Mouse (Mus musculus) erythroblast, embryonic 14.5 days (primary cell): ENCODE measurements around the gene Ddi2. TPM values are rescaled to one million over a fixed set of nuclear protein-coding genes. Genes with fewer than 3 reads are reported as not detected.
A peak's percentile ranks its signal among the peaks of the same experiment; 100 is the strongest.

ENCODE experiments used
- H3K27me3 ChIP-seq: 2 replicates; pipeline ENCODE4 v1.6.1; 2012; ENCODE audit warnings: inconsistent platforms; ENCODE audit not compliant: control insufficient read depth
- H3K36me3 ChIP-seq: 2 replicates; pipeline ENCODE4 v1.6.1; 2012; ENCODE audit warnings: mild to moderate bottlenecking, inconsistent platforms; ENCODE audit not compliant: control insufficient read depth
- H3K4me1 ChIP-seq: 2 replicates; pipeline ENCODE4 v1.6.1; 2012; ENCODE audit warnings: inconsistent platforms; ENCODE audit not compliant: control insufficient read depth
- H3K4me3 ChIP-seq: replicated peaks from 2 replicates; pipeline ENCODE3; 2012; ENCODE audit warnings: moderate library complexity, mild to moderate bottlenecking, inconsistent platforms
- H3K9me3 ChIP-seq: 2 replicates; pipeline ENCODE4 v1.6.1; 2012; ENCODE audit warnings: low read length, inconsistent platforms, mixed read lengths; ENCODE audit not compliant: control insufficient read depth
- GATA1 ChIP-seq: IDR thresholded peaks from 2 replicates; pipeline ENCODE4 v1.6.1; 2012; ENCODE audit warnings: low read length, inconsistent platforms, mixed read lengths
- TAL1 ChIP-seq: IDR thresholded peaks from 3 replicates; pipeline ENCODE4 v1.6.1; 2012; ENCODE audit warnings: low read length, inconsistent platforms, mixed read lengths
- polyA plus RNA-seq: library from polyadenylated mRNA; stranded (reverse); fragments of >175 nt; gene quantifications from 2 replicates; pipeline ENCODE4 v1.2.3, GENCODE M21; 2012

Gene Ddi2
- polyA plus RNA-seq, 1 experiment, result 0.58 TPM

DNA sequence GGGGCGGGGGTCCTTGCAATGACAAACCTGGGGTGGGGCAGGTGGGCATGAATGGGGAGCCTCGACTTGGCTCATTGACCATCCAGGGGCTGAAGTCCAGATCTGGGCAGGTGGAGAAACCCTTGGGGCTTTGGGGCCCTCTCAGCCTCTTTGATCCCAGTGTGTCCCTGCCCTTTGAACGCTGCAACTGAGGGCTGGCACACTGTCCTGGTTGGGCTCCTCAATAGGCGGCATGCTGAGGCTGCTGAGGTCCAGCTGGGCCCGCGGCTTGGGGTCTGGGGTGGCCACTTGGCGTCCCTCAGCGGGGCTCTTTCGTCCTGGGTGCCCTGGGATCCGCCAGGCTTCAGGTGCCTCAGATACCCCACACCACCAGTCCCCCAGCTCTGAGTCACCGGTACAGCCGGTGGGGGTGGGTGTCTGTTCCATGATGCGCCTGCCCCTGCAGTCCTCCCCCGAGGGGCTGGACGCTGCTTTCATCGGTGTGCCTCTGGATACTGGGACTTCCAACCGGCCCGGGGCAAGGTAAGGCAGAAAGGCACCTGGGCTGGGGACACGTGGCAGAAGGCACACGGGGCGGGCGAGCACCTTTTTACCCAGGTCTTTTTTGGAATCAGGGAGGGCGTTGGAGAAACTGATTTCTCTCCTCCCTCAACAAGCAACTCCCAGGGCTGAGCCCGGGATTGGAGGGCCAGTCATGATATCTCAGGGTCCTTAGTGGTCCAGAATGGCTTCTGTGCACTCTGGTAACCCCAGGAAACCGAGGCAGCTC lies 23.5 kb upstream of the Ddi2 start, which contains the start of gene Agmat:
TSS of gene Agmat (plus strand) at position 95 of the 769 bp plus-strand sequence.
- peaks cover 3% of the 10 kb centered on the region; the same call in 1 of the 2 replicates for H3K9me3 ChIP-seq
- H3K36me3 ChIP-seq, result peaks cover 2% of the 10 kb centered on the region
- TF ChIP-seq TAL1, result no peak
- TF ChIP-seq GATA1, result no peak
- H3K4me3 ChIP-seq, result peak within 1 kb of the TSS; percentile 29
- H3K27me3 ChIP-seq, result no peaks in the 10 kb centered on the region
- peaks cover 62% of the 10 kb centered on the region for H3K4me1 ChIP-seq

DNA sequence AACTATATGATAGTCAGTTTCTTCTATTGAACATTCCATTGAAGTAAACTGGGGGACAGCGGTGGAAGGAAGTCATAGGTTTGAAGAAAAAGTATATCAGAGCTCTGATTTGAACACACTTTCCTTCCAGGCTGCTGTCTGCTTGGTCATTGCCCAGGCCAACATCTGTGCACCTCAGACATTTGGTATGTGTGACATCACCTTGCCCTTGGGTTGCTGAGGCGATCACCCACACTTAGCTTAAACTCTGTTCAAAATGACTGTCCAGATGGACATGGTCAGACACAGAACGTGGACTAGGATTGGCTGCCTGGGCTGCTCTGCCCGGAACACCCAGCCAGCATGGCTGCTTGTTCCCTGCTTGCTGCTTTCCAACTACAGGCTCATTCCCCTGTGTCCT lies 19.2 kb upstream of the Ddi2 start:
- Histone ChIP-seq H3K36me3 (peaks cover 2% of the 10 kb centered on the region), H3K27me3 (no peaks in the 10 kb centered on the region), H3K4me3 (no peak overlapping the region), H3K9me3 (peaks cover 3% of the 10 kb centered on the region; the same call in 1 of the 2 replicates), H3K4me1 (peaks cover 37% of the 10 kb centered on the region)
- TF ChIP-seq GATA1 (no peak), TAL1 (no peak)

DNA sequence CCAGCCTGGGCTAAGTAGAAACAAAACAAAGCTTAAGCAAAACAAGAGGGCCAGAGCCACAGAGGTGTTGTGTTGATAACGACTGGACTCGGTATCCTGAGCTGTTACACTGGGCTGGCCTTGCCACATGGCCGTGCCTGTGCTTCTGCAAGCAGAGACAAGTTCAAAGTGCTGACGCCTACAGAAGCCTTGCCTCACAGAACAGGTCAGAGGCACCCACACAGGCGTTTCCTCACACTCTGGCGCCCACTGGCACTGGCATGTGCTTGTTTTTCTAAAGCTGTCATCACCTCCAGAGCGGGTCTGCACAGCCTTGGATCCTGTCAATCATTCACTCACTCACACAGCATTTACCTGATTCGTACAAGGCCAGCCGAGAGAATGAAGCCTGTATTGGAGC lies 18.6 kb upstream of the Ddi2 start:
- no peak overlapping the region for H3K4me3 ChIP-seq
- H3K9me3 ChIP-seq, result peaks cover 3% of the 10 kb centered on the region; the same call in 1 of the 2 replicates
- peaks cover 2% of the 10 kb centered on the region for H3K36me3 ChIP-seq
- TF ChIP-seq TAL1 (no peak), GATA1 (no peak)
- H3K4me1 ChIP-seq, result peaks cover 31% of the 10 kb centered on the region
- no peaks in the 10 kb centered on the region for H3K27me3 ChIP-seq

DNA sequence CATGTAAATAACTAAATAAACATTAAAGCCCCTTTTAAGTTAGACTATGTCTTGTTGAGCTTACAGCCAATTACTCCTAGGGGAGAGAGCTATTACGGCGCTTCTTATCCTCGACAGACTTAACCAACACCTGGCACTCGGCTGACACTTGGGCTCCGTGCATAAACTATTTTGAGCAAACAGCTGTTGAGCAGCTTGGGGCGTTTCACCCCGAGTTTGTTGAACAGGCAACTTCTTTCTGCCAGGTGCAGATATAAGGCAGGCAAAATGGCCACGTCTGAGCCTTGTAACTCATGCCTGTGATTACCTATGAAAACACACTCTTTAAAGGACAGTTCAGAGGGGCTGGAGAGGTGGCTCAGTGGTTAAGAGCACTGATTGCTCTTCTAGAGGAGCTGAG lies 14.8 kb upstream of the Ddi2 start:
- peaks cover 35% of the 10 kb centered on the region for H3K4me1 ChIP-seq
- H3K9me3 ChIP-seq, result no peaks in the 10 kb centered on the region
- no peak overlapping the region for H3K4me3 ChIP-seq
- TF ChIP-seq GATA1 (no peak), TAL1 (no peak)
- no peaks in the 10 kb centered on the region for H3K27me3 ChIP-seq
- H3K36me3 ChIP-seq, result no peaks in the 10 kb centered on the region

GRCm38 (mm10) chr4:141736856-141737255 lies 13.6 kb upstream of the Ddi2 start:
- Histone ChIP-seq H3K36me3 (no peaks in the 10 kb centered on the region), H3K4me1 (peaks cover 31% of the 10 kb centered on the region), H3K27me3 (no peaks in the 10 kb centered on the region), H3K4me3 (no peak overlapping the region), H3K9me3 (no peaks in the 10 kb centered on the region)
- TF ChIP-seq GATA1 (no peak), TAL1 (no peak)

DNA sequence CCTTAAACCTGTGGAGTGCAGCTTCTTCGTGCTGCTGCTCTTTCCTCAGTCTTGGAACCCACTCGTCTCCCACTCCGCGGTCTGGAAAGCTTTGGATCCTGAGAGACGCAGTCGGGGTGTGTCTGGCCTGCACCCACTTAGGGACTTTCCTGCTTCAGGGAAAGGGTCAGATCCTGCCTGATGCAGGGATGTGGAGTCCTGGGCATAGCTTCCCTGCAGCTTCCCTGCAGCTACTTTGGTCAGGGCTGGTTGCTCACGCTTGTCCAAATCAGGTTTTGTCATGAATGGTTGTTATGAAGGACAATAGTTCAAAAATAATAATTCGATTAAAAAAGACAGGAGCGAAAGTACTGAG lies 12.0 kb upstream of the Ddi2 start:
- Histone ChIP-seq H3K4me1 (peaks cover 26% of the 10 kb centered on the region), H3K9me3 (no peaks in the 10 kb centered on the region), H3K36me3 (no peaks in the 10 kb centered on the region), H3K27me3 (peaks cover 2% of the 10 kb centered on the region), H3K4me3 (peak overlapping the region; percentile 59)
- TF ChIP-seq GATA1 (no peak), TAL1 (no peak)

- peaks cover 2% of the 10 kb centered on the region for H3K27me3 ChIP-seq
- no peaks in the 10 kb centered on the region for H3K9me3 ChIP-seq
- H3K4me3 ChIP-seq, result peak overlapping the region; percentile 59
- TF ChIP-seq TAL1 (no peak), GATA1 (no peak)
- H3K36me3 ChIP-seq, result no peaks in the 10 kb centered on the region
- peaks cover 24% of the 10 kb centered on the region for H3K4me1 ChIP-seq
Observed at GRCm38 (mm10) chr4:141734446-141735205, 11.4 kb upstream of the Ddi2 start.

DNA sequence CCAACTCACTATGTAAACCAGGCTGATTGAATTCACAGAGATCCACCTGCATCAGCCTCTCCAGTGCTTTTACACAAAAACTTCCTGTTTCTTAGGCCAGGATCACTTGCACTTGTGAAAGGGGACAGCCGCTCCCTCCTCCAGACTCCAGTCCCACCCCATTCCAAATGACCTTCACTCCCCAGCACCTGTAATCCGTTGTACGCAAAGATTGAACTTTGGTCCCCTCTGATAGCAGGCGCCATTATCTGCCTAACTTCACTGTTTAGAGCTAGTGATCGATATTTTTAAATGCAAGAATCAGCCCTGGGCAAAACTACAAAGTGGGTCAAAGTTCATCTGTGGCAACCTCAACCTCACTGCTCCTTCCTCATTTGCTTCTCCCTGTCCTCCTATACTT lies 8.5 kb upstream of the Ddi2 start:
- peaks cover 16% of the 10 kb centered on the region for H3K27me3 ChIP-seq
- no peaks in the 10 kb centered on the region for H3K9me3 ChIP-seq
- TF ChIP-seq TAL1 (no peak), GATA1 (no peak)
- H3K4me1 ChIP-seq, result peaks cover 25% of the 10 kb centered on the region
- H3K4me3 ChIP-seq, result no peak overlapping the region
- H3K36me3 ChIP-seq, result no peaks in the 10 kb centered on the region

DNA sequence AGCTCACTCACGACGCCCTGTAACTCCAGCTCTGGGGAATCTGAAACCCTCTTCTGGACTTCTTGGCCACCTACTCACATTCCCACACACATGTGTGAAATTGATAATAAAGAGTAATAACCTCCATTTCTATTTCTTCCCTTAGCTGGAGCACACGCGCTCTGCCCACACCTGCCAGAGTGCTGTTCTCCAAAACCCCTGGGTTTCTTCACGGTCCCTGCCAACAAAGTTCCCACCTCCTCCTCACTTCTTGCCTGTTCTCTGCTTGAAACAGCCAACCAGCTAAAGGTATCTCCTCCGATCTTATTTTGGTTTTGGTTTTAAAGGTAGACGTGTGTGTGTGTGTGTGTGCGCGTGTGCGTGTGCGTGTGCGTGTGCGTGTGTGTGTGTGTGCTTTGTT lies 7.2 kb upstream of the Ddi2 start:
- Histone ChIP-seq H3K4me3 (no peak overlapping the region), H3K4me1 (peaks cover 28% of the 10 kb centered on the region), H3K27me3 (peaks cover 16% of the 10 kb centered on the region), H3K36me3 (no peaks in the 10 kb centered on the region), H3K9me3 (no peaks in the 10 kb centered on the region)
- TF ChIP-seq TAL1 (no peak), GATA1 (no peak)
